Mouse (Mus musculus) CH12F3 (cell line): ENCODE data around the gene Clp1.

Source experiments
- in situ Hi-C: fragments of 300-500 bp; cut with MboI; formaldehyde crosslinking; loops from 2 replicates; pipeline ENCODE4 v1.14.3; 2020; ENCODE audit warnings: low sequenced_read_pairs

Clp1 gene

GRCm38 (mm10) chr2:84715562-84716361 is 11.4 kb downstream of the Clp1 start:
- in situ Hi-C loops: loop anchor here (25.0 kb wide), 1 partner anchor 322 kb away; the partner anchor contains the start of genes P2rx3, Ssrp1 and Tnks1bp1

DNA sequence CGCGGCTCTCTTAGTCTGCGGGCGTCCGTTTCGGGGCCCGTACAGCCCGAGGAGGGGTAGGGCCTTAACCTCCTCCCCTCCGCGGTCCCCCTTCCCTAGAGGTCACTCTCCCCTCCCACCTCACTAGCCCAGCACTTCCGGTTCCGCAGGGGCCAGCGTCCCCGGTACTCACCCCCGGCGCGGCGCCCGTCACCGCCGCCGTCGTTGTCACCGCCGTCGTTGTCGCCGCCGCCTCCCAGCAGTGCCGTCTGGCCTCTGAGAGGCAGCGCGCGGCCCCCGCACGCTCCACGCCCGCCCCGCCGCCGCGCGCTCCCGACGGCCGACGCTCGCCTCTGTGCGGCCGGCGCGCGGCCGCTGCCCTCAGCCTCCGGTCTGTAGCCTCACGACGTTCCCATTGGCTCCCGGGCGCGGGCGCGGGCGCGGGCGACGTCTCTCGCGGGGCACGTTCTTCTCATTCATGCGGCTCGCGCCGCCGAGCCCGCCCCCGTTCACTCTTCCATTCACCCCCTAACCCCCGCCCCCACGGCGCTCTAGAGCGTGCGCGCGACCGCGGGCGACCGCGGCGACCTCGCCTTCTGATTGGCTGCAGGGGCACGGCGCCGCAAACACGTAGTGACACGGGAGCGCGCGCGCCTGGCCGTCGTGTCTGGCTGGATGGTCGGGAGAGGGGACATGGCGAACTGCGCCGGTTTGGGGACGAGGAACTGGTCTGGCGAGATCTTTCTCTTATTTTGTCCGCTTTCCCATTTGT is 12.2 kb downstream of the Clp1 start, which contains the start of gene Zdhhc5:
Gene Zdhhc5 (minus strand): TSS at position 370 of the 751 bp plus-strand sequence.
- in situ Hi-C loops: loop anchor here (25.0 kb wide), 1 partner anchor 322 kb away; the partner anchor contains the start of genes P2rx3, Ssrp1 and Tnks1bp1

DNA sequence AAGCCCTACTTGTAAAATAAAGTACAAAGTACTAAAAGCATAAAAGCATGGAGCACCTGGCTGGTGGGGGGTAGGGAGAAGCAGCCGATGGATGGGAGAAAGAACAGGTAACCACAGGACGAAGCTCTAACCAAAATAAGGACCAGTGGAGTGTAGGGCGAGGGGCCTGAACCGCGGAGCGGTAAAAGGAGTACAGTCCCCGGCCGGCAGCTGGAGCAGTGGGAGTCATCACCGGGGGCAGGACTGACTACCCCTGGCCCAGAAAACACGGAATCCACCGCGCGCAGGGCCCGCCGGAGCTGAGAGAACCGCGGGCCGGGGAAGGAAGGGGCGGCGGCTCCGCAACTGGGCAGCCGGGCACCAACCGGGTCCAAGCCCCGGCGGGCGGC is 12.7 kb downstream of the Clp1 start:
- in situ Hi-C loops: loop anchor here (25.0 kb wide), 1 partner anchor 323 kb away; the partner anchor contains the start of genes P2rx3, Ssrp1 and Tnks1bp1

GRCm38 (mm10) chr2:84711898-84712297 is 15.3 kb downstream of the Clp1 start:
- in situ Hi-C loops: loop anchor here (25.0 kb wide), 1 partner anchor 325 kb away; the partner anchor contains the start of genes P2rx3, Ssrp1 and Tnks1bp1

DNA sequence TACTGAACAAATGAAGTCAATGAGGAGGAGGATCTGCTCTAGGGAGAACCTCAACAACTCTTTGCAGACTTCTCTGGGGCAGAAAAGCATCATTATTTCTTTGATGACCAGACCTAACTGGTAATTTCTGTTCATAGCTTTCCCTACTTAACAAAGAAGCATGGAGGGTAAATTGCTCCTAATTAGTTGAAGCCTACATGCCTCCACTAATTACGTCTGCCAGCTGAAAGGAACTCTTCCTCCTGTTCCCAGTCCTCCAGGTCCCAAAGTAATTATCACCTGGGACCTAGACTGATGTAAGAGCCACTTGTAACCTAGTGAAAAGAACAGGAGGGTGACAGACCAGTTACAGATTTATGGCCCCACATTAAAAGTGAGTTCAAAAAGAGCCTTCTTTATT is 19.6 kb downstream of the Clp1 start:
- in situ Hi-C loops: loop anchor here (25.0 kb wide), 1 partner anchor 330 kb away; the partner anchor contains the start of genes P2rx3, Ssrp1 and Tnks1bp1

DNA sequence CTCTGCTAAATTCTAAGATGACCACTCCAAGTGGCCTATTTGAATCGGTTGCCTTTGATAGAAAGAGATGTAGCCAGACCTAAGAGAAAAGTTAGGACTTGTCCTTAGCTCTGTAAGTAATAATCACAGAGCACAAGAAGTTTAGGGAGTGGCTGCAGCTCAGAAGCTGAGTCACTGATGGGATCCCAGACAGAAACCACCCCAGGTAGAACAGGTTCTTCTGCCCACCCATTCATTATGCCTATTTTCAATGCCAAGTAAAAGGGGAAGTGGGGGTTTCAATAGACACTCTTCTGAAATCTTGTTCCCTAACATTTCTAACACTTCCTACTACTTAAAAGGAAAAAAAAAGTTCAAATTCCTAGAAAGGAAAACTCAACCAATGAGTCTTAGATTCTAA is 21.9 kb downstream of the Clp1 start:
- in situ Hi-C loops: loop anchor here (25.0 kb wide), 1 partner anchor 332 kb away; the partner anchor contains the start of genes P2rx3, Ssrp1 and Tnks1bp1

GRCm38 (mm10) chr2:84704329-84704728 is 22.8 kb downstream of the Clp1 start:
- in situ Hi-C loops: loop anchor here (25.0 kb wide), 1 partner anchor 333 kb away; the partner anchor contains the start of genes P2rx3, Ssrp1 and Tnks1bp1

DNA sequence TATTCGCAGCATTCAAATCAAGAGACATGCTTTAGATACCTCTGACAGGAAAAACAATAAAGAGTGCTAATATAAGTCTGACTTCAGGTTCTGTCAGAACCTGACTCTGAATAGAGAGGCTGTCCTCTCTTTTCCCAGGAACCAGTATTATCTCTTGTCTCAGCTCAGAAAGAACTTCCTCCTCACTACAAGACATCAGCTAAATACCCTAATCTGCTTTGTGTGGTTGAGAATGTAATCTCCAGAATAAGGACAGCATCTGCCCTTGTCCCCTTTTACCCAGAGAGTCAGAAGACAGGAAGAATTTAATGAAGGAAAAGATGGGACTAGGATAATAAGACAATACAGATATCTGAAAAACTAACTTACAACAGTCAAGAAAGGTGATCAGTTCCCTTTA is 23.7 kb downstream of the Clp1 start:
- in situ Hi-C loops: loop anchor here (25.0 kb wide), 1 partner anchor 334 kb away; the partner anchor contains the start of genes P2rx3, Ssrp1 and Tnks1bp1

- in situ Hi-C loops: no loop called here
These were observed 32.0 kb downstream of the Clp1 start for GRCm38 (mm10) chr2:84695007-84695695.

DNA sequence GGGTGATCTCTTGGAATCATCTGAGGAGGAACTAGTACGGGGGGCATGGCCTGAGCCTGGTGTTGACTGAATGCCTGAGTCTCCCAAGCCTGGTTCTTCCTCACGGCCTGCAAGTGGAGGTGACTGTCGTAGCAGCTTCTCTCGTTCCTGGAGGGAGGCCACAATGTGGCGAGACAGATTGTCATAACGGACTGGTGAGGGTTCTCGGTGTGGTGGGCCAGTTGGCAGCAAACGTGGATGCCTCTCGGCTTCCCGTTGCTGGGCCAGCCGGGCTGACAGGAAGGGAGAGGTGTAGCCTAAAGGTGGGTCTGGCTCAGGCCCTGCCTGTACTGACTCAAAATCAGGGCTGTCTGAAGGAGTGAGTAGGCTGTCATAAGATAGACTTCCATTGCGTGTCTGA is 37.1 kb downstream of the Clp1 start:
- in situ Hi-C loops: no loop called here

DNA sequence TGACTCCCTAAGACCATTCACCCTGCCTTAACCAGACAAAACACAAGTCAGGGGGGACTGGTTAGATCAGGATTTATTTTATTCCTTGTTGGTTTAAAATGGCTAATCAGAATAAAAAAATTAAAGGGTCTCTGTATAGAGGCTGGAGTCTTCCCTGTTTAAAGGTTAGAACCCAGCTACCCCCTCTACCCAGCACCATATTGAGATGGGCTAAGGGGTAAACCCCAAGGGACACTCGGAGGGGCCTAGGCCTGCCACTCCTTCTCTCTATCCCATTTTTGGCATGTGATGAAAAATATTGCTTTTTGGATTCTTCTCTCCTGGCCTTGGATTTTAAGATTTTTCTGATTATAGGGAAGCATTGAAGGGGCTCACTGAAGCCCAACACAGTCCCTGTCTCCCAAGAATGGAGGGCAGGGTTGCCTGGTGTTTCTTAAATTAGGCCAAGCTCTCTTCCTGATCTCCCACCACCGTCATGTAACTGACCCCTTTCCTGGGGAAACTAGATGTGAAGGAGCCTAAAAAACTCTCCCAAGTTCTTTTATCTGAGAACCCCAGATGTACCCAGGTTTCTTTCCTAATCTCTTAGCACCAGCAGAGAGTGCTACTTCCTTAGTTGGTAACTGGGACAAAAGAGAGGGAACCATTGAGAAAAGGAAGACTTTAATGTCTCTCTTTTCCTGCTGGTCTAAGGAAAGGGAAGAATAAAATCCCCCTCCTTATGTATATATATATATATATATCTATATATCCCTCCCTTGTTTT is 38.9 kb downstream of the Clp1 start:
- in situ Hi-C loops: no loop called here

GRCm38 (mm10) chr2:84682605-84683183 is 44.5 kb downstream of the Clp1 start:
- in situ Hi-C loops: no loop called here

- in situ Hi-C loops: no loop called here
These were observed 48.1 kb downstream of the Clp1 start, which contains the start of gene Tmx2 for GRCm38 (mm10) chr2:84679016-84679415. Gene Tmx2 (minus strand): TSS chr2:84679140.

DNA sequence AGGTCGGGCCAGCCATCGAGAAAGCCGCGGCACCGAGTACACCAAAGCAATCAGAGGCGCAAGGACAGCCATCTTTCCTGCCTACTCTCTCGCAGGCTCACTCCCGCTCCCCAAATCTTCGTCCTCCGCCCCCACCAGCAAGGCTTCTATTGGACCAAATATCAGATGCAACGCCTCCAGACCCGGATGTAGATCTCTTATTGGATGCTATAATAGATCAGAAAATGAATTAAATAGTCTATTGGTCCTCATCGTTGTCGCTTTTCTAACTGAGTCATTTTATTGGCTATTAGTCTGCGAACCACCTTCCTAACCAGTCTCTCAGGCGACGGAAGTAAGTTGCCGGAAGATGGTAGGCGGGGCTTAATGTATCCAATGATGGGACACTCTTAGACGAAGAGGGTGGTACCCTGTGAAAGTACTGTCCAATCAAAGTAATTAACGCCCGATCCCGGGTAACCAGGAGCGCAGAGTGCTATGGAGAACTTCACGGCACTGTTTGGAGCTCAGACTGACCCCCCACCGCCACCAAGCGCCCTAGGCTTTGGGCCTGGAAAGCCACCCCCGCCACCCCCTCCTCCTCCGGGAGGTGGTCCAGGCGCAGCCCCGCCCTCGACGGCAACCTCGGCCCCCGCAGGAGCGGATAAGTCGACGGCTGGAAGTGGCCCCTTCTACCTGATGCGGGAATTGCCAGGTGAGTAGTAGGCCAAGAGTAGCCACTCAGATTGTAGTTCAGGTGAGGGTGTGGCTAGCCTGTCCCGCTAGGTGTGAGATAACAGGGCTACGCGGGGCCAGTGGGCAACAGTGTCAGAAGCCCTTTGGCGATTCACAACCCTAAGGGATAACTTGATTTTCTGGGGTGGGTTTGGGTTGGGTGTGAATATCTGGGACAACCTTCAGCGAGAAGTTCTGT is 48.9 kb downstream of the Clp1 start, which contains the start of the genes Gm28635 and Med19:
Gene Gm28635 (minus strand): TSS at position 74 of the 913 bp plus-strand sequence.
Gene Med19 (plus strand): TSS at position 435 of the 913 bp plus-strand sequence.
- in situ Hi-C loops: no loop called here

DNA sequence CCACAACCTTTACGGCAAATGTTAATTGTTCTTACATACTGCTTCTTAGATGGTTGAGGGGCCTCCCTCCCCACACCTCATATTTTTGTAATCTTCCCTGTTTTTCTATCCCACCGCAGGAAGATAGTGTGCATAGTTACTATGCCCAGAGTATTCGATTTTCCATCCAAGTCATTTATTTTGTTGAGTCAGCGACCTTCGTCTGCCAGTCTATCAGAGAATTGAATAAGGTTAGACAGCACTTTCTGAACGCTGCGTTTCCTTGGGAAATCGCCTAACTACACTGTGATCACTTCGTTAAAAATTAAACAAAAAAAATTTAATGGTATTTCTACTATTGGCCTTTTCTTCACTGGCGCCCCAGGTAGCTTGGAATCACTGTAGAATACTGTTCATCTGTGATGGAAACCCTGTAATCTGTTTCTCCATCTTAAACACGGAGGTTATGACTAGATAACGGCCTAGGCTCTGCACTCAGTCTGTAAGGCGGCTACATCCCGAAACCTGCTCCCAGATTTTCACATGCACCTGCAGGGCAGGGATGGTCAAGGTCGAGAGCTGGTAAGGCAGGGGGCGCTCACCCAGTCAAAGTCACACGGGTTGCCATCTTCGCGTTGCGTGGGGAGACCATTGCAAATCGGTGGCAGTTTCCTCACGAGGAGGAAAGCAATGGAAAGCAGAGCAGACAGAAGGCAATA is 49.7 kb downstream of the Clp1 start:
- in situ Hi-C loops: no loop called here
